Mouse (Mus musculus) liver, adult 2 months (tissue): Measurements from ENCODE around the gene Gm20716.

Experiments
- CTCF ChIP-seq: fragments of 200-500 bp; IDR thresholded peaks from 2 replicates; pipeline ENCODE4 v1.5.1; 2011; ENCODE audit warnings: low read depth, low read length, control low read depth
- POLR2A ChIP-seq: fragments of 200-500 bp; IDR thresholded peaks from 2 replicates; pipeline ENCODE4 v1.6.1; 2011; ENCODE audit warnings: low read length, control low read depth; ENCODE audit not compliant: insufficient read depth; ENCODE audit errors: extremely low read depth

- TF ChIP-seq CTCF (no peak), POLR2A (no peak)
Observed at GRCm38 (mm10) chr2:168167781-168168180, 62.4 kb downstream of the Gm20716 start.
